Mouse (Mus musculus) natural killer cell, adult 2 months (primary cell): ENCODE data around the gene Cep57.
"Not testable (repeated sequence)": the region's sequence is repeated elsewhere in the genome, so short reads cannot be mapped to it uniquely, and the experiment has no call there.

Experiments used
- DNase-seq, 2 experiments: peaks; one replicate each; pipeline ENCODE4 v3.0.0; 2022; ENCODE audit warnings: low spot score in 2 of 2

The Cep57 gene

GRCm38 (mm10) chr9:13794302-13794701 is 32.6 kb downstream of the Cep57 start:
- DNase-seq = no peak

DNA sequence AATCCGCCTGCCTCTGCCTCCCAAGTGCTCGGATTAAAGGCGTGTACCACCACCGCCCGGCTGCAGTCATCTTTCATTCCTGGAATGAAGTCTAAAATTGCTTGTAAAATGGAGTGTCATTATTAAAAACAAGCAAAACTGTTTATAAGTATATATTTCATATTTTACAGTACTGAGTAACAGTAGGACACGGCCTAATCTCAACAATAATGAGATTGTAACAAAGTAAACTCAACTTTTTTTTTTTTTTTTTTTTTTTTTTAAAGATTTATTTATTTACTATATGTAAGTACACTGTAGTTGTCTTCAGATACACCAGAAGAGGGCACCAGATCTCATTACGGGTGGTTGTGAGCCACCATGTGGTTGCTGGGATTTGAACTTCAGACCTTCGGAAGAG is 36.0 kb downstream of the Cep57 start:
- DNase-seq = not testable (repeated sequence)

GRCm38 (mm10) chr9:13781985-13782384 is 44.9 kb downstream of the Cep57 start:
- no peak for DNase-seq

DNA sequence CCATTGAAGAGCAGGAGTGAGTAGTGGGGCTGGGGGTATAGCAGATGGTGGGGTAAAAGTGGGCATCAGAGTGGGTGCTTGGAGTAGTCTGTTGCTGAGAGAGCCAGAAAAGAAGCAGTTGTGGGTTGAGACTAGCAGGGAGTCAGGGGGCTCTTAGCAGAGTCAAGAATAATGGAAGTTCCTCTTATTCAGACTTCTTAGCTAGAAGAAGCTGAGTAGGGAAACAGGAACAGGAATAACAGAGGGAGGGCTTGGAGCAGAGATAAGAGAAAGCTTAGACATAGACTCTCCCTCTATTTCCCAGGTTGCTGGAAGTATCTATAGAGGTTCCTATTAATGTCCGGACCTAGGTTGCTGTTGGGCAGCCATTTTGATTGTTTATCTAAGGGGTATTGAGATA is 52.2 kb downstream of the Cep57 start:
- DNase-seq = no peak

DNA sequence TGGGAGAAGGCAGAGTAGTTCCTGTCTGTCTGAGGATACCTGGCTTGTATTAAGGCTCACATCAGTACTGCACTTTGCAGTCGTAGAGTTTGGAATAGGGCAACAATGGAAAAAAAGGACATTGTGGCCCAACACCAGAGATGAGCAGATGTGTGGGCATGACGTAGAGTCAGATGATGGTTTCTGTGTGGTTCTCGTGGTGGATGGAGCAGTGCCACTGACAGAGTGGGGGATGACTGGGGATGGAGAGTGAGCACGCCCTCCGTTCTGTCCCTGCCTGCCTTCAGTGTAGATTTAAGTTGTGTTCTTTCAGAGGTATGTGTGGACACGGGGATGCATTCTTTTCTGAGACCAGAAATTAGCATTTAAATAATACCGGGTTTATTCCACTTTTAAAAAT is 60.3 kb downstream of the Cep57 start:
- no peak for DNase-seq

- DNase-seq = no peak
These were observed 61.3 kb downstream of the Cep57 start for GRCm38 (mm10) chr9:13765624-13766023.

DNA sequence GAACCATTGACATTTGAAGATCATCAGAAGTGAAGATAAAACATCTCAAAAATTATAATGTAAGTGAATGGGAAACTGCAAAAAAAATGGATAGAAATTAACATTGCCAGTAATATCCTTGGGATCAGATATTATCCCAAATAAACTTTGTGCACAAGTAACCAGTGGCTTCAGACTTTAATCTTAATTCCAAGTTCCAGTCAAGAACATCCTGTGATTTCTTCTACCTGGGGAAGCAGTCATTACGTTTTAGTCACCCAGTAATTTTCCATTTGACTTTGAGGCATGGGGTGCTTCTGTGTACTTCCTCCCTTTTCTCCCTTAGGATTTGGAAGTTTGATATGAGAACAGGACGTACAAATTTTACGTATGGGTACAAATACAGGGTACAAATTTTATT is 66.5 kb downstream of the Cep57 start:
- no peak for DNase-seq
